17 mouse cellular contexts compared by ENCODE assay signal in genomic region chr5:136285106-136285505, GRCm38 (mm10). TPM values are rescaled to one million over a fixed set of nuclear protein-coding genes. Genes with fewer than 3 reads are reported as not detected.
A peak's percentile ranks its signal among the peaks of the same experiment; 100 is the strongest.
DNase-seq lines count a peak whose midpoint lies in the region.
"Had no signal": no experiment of that assay in that cellular context is flagged by ENCODE, and none has a peak within 500 bp of the region (broad histone marks: within the 10 kb centered on the region; RNA-seq: fewer than 3 reads in every experiment).

No protein-coding gene starts in this region.

- peak; percentile 26 for DNase-seq in adrenal gland, postnatal 10 days
- DNase-seq in adrenal gland, postnatal 25 days: no peak
- DNase-seq in layer of hippocampus, adult 9-10 months (ENCODE audit: low spot score): peak; percentile 15
- no peak for DNase-seq in layer of hippocampus, adult 11-12 months (ENCODE audit: low spot score)
- DNase-seq in left cerebral cortex, postnatal 25 days (ENCODE audit: low spot score in 2 of 2): peak; percentile 26 to 69
- DNase-seq in left cerebral cortex, adult 11 months (ENCODE audit: low spot score): no peak
- peak; percentile 52 for DNase-seq in NIH3T3 (ENCODE audit: low read depth)
- DNase-seq in ovary, postnatal 36 days (ENCODE audit: low spot score): no peak
- DNase-seq: adrenal gland, adult 2 months; adrenal gland, postnatal 36 days; cerebellum, adult 11 months; cerebellum, adult 9-11 months; cerebellum, postnatal 25 days; gastrocnemius, postnatal 25 days; heart, adult 18-20 months; heart, postnatal 10 days; heart, postnatal 36 days had no signal

- intact Hi-C loops in left cerebral cortex, postnatal 25 days (cut with DNase I): loop anchor here (5.0 kb wide), 1 partner anchor 282 kb away; the partner anchor contains the start of gene Cux1

RNA-seq across cellular contexts. Expression of gene Sh2b2, which starts 38.8 kb away (rescaled TPM):
- 10 to 100 TPM; 29.1 to 30.7 TPM for total RNA-seq in adrenal gland, postnatal 10 days (2021)
- 14.2 and 26.8 TPM in 2 replicates for total RNA-seq in adrenal gland, postnatal 25 days (2021)
- 1 to 10 TPM; 7.2 to 8.2 TPM for total RNA-seq in left cerebral cortex, postnatal 25 days (2021)

Comparison
In these comparisons a context has a peak if more than half of its experiments do, and no peak if none do; other contexts are left out.
1. DNase-seq: peak in adrenal gland, postnatal 10 days (single experiment), layer of hippocampus, adult 9-10 months (single experiment), left cerebral cortex, postnatal 25 days (2 of 2) and NIH3T3 (single experiment); none in adrenal gland, postnatal 25 days (single experiment), layer of hippocampus, adult 11-12 months (single experiment), left cerebral cortex, adult 11 months (single experiment) and ovary, postnatal 36 days (single experiment).